Mouse (Mus musculus) testis, postnatal 10 days (tissue): ENCODE measurements around the gene Sdk1.

Experiments used
- DNase-seq: peaks from one replicate; pipeline ENCODE4 v3.0.0; 2021; ENCODE audit warnings: low spot score

The Sdk1 gene

DNA sequence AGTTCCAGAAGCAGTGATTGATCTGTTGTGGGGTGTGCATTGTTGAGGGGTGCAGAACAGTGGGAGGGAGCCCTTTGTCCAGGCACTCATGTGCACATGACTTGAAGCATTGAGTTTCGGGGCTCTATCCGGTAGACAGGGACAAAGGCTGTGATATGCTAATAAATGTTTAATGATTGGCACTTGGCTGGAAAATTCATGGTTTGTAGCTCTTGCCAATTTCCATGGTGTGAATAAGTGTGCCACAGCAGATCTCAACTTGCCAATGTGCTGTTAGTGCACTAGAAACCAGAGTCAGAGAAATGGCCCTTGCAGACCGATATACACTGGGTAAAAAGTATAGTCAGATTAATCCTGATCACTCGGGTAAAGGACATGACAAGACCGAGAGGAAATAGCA lies 404.4 kb downstream of the Sdk1 start:
- DNase-seq: no peak

DNA sequence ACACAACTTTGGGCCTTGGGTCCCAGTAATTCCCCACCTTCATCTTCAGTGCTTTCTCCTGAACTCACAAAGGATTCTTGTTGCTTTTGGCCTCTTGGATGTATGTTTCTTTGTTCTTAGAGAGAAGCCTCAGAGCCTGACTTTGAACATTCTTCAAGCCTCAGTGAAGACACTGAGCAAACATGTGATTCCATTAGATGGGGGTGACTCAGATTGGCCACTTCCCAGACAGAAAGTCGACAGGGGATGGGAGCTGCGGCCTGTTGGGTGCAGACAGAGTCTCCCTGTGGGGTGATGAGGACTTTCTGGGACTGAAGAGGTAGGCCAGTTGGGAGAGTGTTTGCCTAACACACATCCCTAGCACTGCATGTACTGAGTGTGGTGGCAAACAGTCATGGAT lies 405.3 kb downstream of the Sdk1 start:
- DNase-seq: peak; percentile 22

DNA sequence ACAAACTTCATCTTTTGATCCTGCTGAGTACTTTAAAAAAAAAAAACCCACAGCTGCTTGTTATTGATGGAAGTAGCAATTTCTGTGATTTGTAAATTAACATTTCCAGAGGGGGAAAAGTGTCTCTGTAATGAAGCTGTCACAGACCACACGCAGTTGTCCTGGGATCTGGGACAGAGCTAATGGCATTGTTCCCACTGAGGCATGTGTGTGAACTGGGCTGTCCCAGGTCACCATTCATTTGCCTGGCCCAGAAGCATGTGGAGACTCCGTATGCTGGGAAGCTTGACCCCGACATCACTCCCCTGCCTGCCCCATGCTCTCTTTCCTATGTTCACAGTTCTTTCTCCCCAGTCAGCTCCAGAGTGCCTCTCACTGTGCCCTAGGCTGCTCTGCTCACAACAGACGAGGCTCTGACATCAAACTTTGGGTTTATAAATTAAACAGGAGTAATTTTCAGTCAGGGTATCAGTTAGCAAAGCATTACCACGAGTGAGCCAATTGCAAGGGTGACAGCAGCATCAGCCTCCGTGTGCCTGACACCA lies 408.6 kb downstream of the Sdk1 start:
- no peak for DNase-seq

DNA sequence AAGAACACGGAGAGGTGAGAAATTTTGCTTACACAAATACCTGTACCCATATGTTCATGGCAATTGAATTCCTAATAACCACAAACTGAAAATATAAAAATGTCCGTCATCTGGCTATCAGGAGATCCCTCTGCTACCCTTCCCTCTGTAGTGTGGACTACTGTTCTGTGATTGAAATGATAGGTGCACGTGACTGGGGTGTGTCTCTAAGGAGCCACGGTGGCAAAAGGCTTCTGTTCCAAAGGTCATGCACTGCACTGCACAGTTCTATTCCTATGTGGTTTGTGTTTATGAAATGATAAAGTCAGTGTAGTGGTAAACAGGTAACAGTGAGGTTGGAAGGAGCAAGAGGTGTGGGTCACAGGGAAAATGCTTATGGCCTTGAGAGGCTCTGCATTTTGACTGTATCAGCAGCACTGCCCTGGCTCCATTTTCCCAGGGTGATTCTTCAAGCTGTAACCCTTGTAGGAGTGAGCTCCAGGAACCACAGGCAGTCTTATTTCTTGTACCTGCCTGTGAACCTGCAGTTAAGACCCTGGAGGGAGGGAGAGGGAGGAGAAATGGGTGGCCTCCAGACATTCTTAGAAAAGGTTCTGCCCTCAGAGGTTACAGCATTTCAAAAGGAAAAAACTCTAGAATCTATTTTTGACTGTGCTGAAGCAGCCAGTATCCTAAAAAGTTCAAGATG lies 410.5 kb downstream of the Sdk1 start:
- no peak for DNase-seq

DNA sequence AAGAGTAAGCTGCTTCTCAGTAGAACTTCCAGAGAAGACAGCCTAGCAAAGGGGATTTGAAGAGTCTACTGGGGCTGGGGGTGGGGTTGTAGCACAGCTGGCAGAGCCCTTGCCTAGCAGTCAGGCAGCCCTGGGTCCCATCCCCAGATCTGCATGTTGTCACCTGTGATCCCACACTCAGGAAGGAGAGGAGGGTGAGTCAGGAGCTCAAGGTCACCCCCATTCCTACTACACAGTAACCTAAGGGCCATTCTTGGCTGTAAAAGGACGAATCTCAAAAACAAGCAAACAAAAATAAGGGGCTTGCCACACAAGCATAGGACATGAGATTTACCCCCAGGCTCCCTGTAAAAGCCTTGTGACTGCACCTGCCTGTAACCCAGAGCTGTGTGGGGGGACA lies 435.1 kb downstream of the Sdk1 start:
- no peak for DNase-seq

DNA sequence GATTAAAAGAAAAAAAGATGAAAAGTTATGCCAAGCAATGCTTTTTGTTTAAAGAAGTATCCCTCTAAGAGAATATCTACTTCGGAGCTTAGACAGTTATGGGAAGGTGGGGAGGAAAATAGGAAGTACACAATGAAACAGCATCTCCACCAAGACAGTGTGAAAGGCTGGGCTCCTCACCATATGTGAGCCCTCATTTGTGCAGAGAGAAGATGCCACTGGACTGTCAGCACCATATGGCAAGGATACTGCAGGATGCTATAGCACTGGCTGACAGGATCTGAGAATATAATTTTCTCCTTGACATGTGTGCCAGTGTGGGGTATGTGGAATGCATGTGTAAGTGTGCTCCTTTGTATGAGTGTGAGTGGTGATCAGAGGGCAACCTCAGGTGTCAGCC lies 435.7 kb downstream of the Sdk1 start:
- no peak for DNase-seq

DNA sequence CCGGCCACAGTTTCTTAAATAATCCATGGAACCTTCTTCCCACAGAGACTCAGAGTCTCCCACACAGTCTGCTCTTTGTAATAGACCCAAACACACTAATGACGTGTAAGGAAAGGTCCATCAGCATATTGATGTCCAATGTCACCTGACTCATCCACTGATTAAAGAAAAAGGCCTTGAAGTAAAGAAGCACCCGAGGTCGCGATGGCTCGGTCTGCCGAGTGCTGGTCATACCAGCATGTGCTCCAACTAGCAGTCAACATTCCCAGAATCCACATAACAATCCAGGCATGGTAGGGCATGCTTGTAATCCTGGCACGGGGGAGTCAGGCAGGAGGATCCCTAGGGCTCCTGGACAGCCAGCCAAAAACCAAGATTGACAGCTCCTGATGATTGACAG lies 436.6 kb downstream of the Sdk1 start:
- no peak for DNase-seq

DNA sequence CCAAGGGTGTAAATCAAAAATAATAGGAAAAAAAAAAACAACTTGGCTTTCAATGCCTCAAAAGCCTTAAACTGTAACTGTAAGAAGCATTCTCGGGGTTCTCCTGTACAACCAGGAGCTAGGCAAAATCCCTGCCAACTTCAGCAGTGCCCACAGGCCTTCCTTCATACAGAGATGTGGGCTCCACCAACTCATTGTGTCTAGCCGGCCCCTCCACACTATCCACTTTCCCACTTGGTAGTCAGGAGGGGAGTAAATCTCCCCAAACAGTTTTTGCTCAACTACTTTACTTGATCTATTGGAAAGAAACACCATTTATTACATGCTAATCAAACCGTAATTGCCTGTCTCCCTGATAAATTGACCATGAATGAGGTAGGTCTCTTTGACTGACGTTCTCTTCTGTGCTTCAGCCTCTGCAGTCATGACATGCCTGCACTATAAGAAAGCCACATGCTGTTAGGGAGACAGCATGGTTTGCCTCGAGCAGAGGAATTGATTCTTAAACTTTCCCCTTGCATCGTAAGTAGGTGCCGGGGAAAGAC lies 445.7 kb downstream of the Sdk1 start:
- no peak for DNase-seq

DNA sequence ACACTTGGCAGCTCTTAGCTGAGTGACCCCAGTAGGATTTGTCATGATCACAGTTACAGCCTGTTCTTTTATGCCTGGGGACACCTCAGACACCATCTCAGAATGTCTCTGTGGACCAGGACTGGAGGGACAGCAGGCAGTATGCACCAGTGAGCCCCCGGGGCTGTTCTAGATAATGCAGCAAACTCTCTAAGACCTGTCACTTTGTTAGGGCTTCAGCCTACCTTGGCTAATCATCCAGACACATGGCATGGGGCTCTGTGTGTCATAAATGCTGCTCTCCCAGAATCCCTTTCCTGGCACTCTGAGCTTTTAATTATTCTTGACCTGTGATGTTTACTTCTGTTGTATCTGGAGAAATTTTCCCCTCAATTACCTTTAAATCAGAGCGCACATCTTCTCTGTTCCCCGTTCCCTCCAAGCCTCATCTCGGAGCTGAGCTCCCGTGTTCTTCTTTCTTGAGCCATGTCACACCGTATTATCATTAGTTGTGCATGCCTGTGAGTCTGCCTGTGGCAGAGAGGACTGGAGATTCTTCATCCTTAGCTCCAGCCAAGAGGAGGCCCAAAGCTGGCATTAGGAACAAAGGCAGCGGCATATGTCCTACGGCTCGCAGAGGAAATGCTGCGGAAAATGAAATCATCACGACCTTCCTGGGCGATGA lies 448.3 kb downstream of the Sdk1 start:
- no peak for DNase-seq

DNA sequence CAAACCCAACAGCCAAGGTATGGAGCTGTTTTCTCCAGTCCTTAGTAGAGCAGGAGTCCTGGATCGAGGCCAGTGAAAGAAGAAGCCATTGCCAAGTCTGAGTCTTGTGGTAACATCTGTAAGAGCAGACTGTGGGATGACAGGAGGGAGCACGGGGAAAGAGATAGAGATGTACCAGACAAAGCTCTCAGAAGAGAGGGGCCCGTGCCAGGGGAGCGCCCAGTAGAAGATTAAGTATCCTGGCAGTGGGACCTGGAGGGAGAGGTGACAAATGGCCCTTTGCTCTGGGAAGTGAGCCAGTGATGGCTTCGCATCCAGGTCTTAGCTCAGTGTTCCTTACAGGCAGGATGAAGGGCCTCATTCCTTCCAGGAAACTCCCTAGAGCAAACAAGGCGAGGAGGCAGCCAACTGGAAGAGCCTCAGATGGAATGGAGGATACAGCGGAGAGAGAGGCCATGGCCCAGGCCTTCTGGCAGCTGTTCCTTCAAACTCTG lies 450.2 kb downstream of the Sdk1 start:
- DNase-seq: peak; percentile 52

DNA sequence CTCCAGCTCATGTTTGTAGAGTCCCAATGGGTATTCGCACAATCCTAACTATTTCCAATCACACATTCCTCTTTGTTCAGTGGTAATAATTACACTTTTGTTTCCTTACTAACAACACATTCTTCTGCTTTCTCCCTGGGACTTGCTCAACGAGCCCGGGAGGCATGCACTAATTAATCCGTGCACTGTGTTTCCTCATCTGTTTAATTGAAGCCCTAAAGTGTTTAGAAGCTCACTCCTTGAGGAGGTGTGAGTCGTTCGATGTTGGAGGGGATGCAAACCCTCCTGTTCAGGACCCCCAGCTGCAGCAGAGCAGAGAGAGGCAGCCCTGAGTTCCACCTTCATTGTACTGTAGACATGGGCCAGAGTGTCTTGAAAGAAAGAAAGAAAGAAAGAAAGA lies 452.4 kb downstream of the Sdk1 start:
- no peak for DNase-seq

DNA sequence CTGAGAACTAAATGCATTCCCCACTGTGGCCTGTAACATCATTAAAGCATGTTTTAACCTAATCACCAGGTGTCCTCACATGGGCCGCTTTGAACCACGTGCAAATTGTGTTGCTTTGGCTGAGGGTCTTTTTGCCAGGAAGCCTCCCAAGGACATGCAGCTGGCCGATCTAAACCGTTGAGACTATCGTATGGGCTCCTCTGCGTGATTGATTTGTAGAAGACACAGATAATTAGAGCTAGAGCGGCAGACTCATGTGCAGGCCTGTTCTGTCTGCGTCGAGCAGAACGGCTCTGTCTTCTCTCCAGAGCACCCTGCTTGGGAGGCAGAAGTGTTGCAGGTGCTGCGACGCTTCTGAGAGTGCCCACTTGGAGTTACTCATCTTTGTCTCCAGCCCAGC lies 453.6 kb downstream of the Sdk1 start:
- no peak for DNase-seq

DNA sequence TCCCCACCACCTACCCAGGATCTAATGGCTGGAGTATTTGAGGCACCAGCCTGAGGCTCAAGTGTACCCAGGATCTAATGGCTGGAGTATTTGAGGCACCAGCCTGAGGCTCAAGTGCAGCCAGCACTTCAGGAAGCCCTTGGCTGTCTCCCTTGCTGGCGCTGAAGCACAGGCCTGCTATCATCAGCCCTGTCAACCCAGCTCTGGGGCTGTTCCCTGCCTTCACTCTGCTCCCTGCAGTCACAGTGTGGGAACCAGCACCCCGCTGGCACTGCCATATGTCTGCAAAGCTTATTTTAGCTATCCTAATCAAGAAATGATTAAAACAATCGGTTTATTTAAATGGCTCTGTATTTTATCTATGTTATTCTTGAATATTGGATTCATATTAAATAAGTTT lies 457.1 kb downstream of the Sdk1 start:
- no peak for DNase-seq

DNA sequence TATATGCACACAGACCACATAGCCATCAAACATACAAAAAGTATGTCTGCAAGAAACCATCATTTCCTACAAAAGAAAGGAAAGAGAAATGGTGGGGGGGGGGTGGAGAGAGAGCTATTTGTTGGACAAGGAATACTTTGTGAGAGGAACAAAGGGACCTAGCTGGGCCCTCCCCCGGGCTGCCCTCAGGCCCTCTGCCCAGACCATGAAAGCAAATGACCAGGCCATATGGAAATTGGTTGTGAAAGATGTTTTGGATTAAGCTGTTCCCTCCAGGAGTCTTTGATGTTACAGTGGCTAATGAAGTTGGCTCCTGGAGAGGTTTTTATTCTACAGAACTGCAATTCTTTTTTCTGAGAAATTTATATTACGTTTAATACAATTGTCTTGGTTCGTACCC lies 479.5 kb downstream of the Sdk1 start:
- no peak for DNase-seq

DNA sequence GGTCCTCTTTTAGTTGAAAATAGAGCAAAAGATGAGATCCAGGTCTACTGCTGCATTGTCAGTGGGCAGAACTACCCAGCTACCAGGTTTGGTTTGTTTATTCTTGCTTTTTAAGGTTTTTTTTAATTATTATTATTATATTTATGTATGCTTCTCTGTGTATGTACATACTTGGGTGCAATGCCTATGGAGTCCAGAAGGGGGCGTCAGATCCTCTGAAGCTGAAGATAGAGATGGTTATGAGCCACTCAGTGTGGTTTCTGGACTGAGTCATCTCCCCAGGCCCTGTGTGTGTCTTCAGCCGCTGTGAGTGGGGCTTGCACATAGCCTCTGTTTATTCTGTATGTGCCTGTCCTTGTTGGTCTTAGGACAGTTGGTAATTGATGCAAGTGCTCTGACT lies 486.7 kb downstream of the Sdk1 start:
- no peak for DNase-seq

DNA sequence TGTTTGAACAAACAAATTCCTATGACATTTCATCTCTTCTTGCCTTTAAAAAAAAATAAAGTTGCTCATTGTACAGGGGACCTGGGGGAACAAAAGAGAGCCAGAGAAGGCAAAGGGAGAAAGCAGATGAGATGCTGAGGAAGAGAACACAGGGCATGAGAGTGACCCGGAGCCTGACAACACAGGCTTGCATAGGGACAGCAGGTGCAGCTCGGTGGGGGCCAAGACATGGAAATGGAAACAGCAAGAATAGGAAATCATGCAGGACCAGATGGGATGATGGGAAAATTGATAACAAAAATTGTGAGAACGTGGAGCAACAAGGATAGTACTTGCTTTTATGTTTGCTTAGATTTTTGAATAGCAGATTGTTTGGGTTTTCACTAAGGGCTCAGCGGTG lies 488.7 kb downstream of the Sdk1 start:
- DNase-seq: no peak

DNA sequence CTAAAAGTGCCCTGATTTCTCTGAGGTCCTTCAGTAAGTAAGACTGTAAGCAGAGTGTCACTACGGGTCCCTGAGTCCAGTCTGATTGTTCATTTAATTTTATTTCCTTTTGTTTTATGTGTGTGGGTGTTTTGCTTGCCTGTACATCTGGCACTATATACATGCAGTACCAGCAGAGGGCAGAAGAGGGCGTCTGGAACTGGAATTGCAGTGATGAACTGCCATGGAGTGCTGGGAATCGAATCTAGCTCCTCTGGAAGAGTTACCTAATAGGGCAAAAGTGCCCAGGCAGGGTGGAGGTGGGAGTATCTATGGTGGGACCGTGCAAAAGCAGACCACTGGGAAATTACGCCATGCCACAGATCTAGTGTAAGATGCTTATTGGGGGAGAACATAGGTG lies 497.4 kb downstream of the Sdk1 start:
- DNase-seq: no peak

DNA sequence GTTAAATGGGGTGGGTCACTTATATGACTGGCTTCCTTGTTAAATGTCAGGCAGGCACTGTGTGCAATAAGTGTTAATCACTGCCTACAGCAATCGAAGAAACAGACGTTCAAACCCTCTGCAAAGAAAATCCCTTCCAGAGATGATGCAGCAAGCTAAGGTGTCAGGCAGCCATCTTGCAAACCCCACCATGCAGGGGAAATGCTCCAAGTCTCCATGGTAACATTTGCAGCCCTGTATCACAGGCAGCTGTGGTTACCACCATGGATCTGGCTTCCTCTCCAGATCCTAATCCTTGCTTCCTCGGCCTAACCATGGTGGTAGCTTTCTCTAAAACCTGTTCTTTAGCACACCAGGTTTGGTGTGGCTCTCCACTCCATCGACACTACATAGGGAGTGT lies 507.5 kb downstream of the Sdk1 start:
- DNase-seq: no peak

DNA sequence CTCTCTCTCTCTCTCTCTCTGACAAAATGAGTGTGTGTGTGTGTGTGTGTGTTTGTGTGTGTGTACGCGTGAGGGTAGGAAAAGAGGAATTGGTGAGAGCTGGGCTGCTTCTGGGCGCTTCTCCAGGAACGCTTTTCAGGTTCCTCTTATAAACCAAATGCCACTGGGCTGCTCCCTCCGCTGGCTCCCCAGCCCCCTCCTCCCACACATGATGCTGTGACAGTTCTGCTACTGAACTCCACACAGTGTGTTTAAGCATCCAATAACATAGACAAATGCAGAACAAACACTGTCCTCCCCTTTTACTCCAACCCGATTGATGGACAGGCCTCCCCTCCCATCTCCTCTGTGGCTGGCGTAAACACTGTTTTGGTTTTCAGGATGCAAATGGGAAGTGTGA lies 513.0 kb downstream of the Sdk1 start:
- no peak for DNase-seq

DNA sequence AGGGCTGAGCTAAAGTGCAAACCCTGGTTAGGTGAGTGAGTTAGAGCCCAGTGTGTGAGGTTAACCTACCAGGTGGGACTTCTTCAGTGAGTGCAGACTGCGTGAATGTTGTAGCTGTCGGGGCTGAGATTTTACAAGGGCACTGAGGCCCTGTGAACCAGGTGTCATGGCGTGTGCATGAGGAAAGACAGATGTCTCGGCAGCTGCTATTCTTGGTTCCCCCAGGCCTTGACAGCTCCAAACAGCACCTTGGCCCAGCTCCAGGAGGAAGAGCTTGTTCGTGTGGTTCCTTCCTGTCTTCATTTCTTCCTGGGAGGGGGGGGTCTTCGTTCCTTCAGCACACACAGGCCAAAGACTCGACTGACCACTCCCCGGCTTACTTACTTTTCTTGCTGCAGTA lies 517.6 kb downstream of the Sdk1 start:
- no peak for DNase-seq

DNA sequence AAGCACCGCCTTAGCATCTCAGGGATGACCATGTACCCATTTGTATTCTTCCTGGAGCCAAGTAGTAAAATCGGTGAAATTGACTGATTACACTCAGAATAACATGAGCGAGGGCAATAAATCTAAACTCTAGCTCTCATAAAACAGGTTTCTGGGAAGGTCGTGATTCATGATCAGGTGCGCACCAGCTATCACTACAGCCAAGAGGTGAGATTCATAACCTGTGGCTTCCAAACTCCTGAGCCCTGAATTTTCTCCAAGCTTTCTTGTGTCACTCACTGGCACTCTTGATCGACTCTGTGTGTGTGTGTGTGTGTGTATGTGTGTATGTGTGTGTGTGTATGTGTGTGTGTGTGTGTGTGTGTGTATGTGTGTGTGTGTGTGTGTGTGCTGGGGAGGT lies 522.8 kb downstream of the Sdk1 start:
- DNase-seq: no peak

DNA sequence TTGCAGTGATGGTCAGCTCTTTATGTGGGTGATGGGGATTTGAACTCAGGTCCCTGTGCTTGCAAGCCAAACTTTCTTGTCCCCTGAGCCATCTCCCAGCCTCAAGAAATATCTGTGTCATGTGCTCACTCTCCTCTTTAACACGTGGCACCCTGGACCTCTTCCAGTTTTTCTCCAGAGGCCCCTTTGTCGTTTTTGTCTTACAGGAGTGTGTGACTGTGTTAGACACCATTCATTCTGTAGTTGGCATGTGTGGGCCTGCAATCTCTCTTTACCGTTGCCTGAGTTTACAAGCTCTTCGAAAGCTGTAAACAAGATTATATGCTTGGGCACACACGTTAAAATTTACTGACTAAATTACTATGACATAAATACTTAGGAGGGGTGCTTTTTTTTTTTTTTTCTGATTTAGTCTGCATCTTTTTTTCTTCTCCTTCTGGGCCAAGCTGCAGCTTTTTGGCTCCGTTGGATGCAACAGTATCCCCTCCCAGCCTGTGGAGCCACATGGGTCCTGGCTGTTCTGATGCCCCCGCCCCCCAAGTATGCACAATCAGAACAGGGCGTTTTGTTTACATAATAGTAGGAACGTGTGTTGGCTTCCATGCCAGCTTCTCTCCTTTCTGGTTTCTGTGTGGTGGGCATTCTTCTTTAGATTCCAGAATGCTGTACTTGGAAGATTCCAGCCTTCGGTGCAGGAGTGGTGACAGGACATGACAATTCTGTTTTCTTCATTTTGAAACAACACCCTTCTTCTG lies 527.6 kb downstream of the Sdk1 start:
- DNase-seq: no peak

DNA sequence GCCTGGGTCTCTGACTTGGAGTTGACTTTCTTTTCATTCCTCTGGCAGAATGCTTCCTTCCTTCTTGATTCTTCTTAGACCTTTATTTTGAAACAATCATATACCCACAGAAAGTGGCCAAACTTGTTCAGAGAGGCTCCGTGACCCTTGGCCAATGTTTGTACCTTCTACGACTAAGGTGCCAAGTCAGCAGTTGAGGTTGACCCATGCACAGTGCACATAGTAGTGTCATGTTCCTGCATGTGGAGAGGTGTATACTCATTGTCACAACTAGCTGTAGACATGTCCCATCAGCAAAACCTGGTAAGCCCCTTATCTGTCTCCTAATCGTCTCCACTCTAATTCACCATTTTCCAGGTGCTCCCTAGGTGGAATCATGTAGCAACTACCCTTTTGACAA lies 530.2 kb downstream of the Sdk1 start:
- DNase-seq: no peak
